Mouse (Mus musculus): ENCODE results near the gene Gm6040. TPM values are rescaled to one million over a fixed set of nuclear protein-coding genes. Genes with fewer than 3 reads are reported as not detected.

The Gm6040 gene
- total RNA-seq (2014; fragmentation: Nextera tagmentation) (not detected in 2 replicates), total RNA-seq (2017) (not detected in 2 replicates)

DNA sequence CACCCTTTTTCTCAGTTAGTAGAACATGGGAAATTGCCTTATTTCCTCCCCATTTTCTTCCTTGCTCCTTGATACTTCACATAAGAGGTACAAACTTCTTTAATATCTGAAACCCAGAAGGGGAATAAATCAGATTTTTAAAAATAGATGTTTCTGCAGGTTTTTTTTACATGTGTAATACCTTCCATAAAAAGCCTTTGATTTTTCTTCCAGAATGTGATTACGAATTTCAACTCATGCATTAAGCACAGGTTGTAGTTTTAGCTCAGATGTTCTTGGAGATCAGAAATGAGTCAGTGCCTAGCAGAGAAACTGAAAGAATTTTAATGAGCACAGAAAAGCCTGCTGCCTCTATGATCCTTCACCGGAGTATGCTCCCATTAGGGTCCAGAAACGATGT is at the start of gene Gm6040:
Gene Gm6040, minus strand, starts transcription at position 101 of the 400 bp plus-strand sequence.
- ATAC-seq (replicated peaks; ENCODE audit: low FRiP score, low TSS enrichment, poor library complexity, severe bottlenecking): no peak

DNA sequence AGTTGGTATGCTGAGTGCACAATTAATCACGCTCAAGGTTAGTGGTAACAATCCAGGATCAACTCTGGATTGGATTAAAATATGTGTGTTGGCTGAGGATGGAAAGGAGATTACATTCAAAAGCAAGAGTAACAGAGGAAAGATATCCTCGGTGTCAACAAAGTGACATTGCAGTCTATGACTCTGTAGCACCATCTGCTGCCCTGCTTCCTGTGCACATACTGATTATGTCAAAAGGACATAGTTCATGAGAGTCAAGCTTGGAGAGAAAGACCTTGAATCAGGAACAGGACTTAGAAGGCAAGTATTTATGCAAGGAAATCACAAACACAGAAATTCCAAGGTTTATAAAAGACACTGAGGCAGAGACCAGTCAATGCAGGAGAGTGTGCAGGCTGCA is 42.7 kb upstream of the Gm6040 start:
- ATAC-seq (replicated peaks; ENCODE audit: low FRiP score, low TSS enrichment, poor library complexity, severe bottlenecking): no peak

DNA sequence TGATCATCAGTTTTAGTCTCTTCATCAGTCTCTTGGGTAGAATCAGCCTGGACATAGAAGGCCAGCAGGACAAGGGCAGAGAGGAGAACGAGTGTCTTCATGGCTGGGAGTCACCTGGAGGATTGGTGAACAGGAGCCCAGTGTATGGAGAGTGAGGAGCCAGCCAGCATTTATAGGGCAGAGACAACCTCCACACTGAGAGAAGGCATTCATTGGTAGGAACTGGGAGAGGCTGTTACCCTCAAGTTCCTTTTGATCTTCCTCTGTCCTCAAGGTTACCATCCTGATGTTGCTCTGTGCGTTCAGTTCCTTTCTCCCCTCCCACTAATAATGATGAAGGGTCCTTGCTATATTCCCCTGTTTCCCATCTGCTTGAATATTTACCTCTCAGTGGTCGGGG is 22.7 kb upstream of the Gm6040 start, which contains the start of gene AY761185:
Gene AY761185, minus strand, starts transcription at position 101 of the 400 bp plus-strand sequence.
- no peak for ATAC-seq (replicated peaks; ENCODE audit: low FRiP score, low TSS enrichment, poor library complexity, severe bottlenecking)

DNA sequence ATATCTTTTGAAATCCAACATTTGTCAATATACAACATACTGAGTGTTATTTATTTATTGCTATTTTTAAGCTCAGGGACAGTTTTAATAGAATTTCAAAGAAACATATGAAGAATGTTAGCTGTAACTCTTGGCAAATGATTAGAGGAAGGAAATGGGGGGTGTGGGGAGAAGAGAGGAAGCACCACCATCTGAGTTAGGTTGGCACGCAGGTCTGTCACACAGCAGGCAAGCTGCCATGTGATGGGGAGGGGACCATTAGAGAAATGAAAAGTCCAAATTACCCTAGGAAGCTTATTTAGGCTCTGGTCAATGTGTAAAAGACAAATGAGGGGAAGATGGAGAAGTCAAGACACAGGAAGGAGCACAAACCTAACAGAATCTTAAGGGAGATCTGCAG is 9.6 kb downstream of the Gm6040 start:
- ATAC-seq (replicated peaks; ENCODE audit: low FRiP score, low TSS enrichment, poor library complexity, severe bottlenecking): no peak

DNA sequence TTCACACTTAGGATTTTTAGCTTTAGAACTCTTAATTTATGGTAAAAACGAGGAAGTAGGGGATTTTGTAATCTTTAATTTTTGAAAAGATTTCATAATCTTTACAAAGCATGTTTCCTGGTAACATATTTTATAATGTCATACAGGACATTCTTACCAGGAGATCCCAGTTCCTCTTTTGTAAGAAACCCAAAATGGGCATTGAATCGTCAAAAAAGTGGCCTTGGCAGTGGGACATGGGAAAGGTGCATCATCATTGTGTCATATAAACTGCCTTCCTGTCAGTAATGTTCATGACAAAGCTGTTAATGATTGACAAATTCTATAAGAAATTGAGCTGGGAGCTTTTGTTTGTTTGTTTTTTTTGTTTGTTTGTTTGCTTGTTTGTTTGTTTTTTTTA is 13.6 kb downstream of the Gm6040 start:
- no peak for ATAC-seq (replicated peaks; ENCODE audit: low FRiP score, low TSS enrichment, poor library complexity, severe bottlenecking)

DNA sequence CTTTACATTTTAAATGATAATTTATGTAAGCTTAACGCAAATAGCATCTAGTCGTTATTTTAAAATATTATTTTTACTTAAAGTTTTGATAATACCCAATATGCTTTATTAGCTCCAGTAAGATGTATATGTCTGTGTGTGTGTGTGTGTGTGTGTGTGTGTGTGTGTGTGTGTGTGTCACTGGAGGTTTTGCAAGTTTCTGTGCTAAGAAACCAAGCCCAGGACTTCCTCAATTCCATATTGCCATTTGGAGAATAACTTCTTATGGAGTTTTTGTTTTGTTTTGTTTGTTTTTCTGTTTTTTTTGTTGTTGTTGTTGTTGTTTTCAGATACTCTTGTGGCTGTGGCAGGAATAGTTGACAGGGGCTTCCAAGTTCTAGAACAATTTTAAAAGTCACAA is 14.8 kb downstream of the Gm6040 start:
- ATAC-seq (replicated peaks; ENCODE audit: low FRiP score, low TSS enrichment, poor library complexity, severe bottlenecking): no peak

DNA sequence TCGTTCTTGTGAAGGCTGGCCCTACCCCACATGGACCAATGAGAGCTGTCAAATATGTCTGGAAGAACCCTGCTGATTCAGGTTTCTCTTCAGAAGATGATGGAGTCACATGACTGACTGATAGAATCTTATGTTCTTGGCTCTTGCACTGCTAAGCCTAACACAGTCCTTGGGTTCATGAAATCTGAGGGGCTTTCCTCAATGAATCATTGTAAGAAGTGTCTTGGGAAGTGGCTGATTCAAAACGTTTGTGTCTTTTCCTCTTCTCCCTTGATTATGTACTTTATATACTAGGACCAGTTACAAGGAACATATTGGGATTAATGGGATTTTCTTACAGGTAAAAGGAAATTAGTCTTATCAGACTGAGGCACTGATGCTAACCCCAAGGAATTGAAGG is 19.3 kb downstream of the Gm6040 start, which contains the start of gene Gm15056:
Gene Gm15056, minus strand, starts transcription at position 101 of the 400 bp plus-strand sequence.
- ATAC-seq (replicated peaks; ENCODE audit: low FRiP score, low TSS enrichment, poor library complexity, severe bottlenecking): no peak

DNA sequence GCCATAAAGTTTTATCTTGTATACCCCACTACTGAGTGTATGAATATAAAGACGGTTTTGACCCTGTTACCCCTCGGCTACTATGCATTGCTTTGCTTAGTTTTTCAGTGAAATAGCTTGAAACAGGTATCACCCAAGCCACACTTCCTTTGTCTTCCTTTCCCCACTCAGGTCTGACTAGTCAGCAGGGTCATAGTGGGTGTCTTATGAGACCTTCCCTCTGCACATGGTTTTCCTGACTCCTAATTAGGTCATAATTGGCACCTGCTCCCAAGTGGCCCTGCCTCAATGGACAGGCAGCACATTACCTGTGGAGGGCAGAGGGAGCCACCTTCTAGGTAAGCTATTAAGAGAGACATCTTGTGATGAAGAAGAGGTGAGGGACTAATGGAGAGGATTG is 29.5 kb downstream of the Gm6040 start, which contains the start of gene Defb33:
Gene Defb33, plus strand, starts transcription at position 301 of the 400 bp plus-strand sequence.
- no peak for ATAC-seq (replicated peaks; ENCODE audit: low FRiP score, low TSS enrichment, poor library complexity, severe bottlenecking)

DNA sequence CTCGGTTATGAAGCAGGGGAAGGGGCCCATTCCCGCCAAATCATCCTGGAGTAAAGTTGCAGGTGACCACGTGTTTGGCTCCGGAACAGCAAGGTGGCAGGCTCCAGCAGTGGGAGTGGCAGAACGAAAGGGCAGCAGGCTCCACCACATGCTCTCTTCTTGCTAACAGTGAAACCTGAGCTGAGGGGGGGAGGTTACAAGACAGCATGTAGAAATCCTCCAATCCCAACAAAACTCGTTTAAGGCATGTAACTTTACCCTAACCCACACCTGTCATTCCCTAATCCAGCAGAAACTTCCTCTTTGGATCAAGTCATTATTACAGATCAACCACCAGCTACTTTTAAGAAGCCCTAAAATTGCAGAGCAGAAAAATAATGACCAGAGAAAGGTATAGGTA is 47.3 kb downstream of the Gm6040 start:
- ATAC-seq (replicated peaks; ENCODE audit: low FRiP score, low TSS enrichment, poor library complexity, severe bottlenecking): no peak

Other genes starting within 250 kb of the Gm6040 start
- not detected in 2 replicates for gene Defb33, start 29.4 kb downstream of the Gm6040 start, total RNA-seq (2014; fragmentation: Nextera tagmentation)
- not detected in 2 replicates for gene Defb33, start 29.4 kb downstream of the Gm6040 start, total RNA-seq (2017)
- not detected in 2 replicates for gene Gm15056, start 19.4 kb downstream of the Gm6040 start, total RNA-seq (2014; fragmentation: Nextera tagmentation)
- not detected in 2 replicates for gene Gm15056, start 19.4 kb downstream of the Gm6040 start, total RNA-seq (2017)
- not detected in 2 replicates for gene AY761185, start 22.6 kb upstream of the Gm6040 start, total RNA-seq (2014; fragmentation: Nextera tagmentation)
- not detected in 2 replicates for gene AY761185, start 22.6 kb upstream of the Gm6040 start, total RNA-seq (2017)
- gene Defa21, start 103.5 kb upstream of the Gm6040 start, total RNA-seq (2014; fragmentation: Nextera tagmentation): not detected in 2 replicates
- gene Defa21, start 103.5 kb upstream of the Gm6040 start, total RNA-seq (2017): not detected in 2 replicates
- gene Defa23, start 133.0 kb upstream of the Gm6040 start, total RNA-seq (2014; fragmentation: Nextera tagmentation): not detected in 2 replicates
- gene Defa23, start 133.0 kb upstream of the Gm6040 start, total RNA-seq (2017): not detected in 2 replicates
- gene Defa35, start 143.0 kb upstream of the Gm6040 start, total RNA-seq (2014; fragmentation: Nextera tagmentation): not detected in 2 replicates
- gene Defa35, start 143.0 kb upstream of the Gm6040 start, total RNA-seq (2017): not detected in 2 replicates
- not detected in 2 replicates for gene Defa25, start 162.4 kb upstream of the Gm6040 start, total RNA-seq (2014; fragmentation: Nextera tagmentation)
- not detected in 2 replicates for gene Defa25, start 162.4 kb upstream of the Gm6040 start, total RNA-seq (2017)
- not detected in 2 replicates for gene Gm14851, start 174.0 kb upstream of the Gm6040 start, total RNA-seq (2014; fragmentation: Nextera tagmentation)
- gene Gm14851, start 174.0 kb upstream of the Gm6040 start, total RNA-seq (2017): not detected in 2 replicates
- not detected in 2 replicates for gene Defa30, start 212.6 kb upstream of the Gm6040 start, total RNA-seq (2014; fragmentation: Nextera tagmentation)
- not detected in 2 replicates for gene Defa30, start 212.6 kb upstream of the Gm6040 start, total RNA-seq (2017)
- gene Defa22, start 240.2 kb upstream of the Gm6040 start, total RNA-seq (2014; fragmentation: Nextera tagmentation): not detected in 2 replicates
- gene Defa22, start 240.2 kb upstream of the Gm6040 start, total RNA-seq (2017): not detected in 2 replicates

All from megakaryocyte-erythroid progenitor cell, adult 5-6 weeks (primary cell).